Mouse (Mus musculus) frontal cortex, postnatal 36 days (tissue): Measurements from ENCODE around the gene Nrg3.
"Not testable (repeated sequence)": the region's sequence is repeated elsewhere in the genome, so short reads cannot be mapped to it uniquely, and the experiment has no call there.

Experiments
- DNase-seq, 2 experiments: peaks; one replicate each; pipeline ENCODE4 v3.0.0; 2022; ENCODE audit warnings: low spot score in 2 of 2

Nrg3 gene

GRCm38 (mm10) chr14:38628862-38629619 is 843.8 kb downstream of the Nrg3 start:
- no peak for DNase-seq

GRCm38 (mm10) chr14:38616969-38617368 is 855.9 kb downstream of the Nrg3 start:
- no peak for DNase-seq

- DNase-seq, result no peak
Observed at GRCm38 (mm10) chr14:38597735-38598134, 875.2 kb downstream of the Nrg3 start.

GRCm38 (mm10) chr14:38594297-38594696 is 878.6 kb downstream of the Nrg3 start:
- no peak for DNase-seq

- no peak for DNase-seq
Observed at GRCm38 (mm10) chr14:38576796-38577195, 896.1 kb downstream of the Nrg3 start.

- DNase-seq, result no peak
Observed at GRCm38 (mm10) chr14:38568184-38568583, 904.7 kb downstream of the Nrg3 start.

GRCm38 (mm10) chr14:38566182-38566581 is 906.7 kb downstream of the Nrg3 start:
- DNase-seq, result no peak

GRCm38 (mm10) chr14:38554636-38555035 is 918.3 kb downstream of the Nrg3 start:
- DNase-seq, result no peak

- no peak for DNase-seq
Observed at GRCm38 (mm10) chr14:38547257-38547656, 925.6 kb downstream of the Nrg3 start.

GRCm38 (mm10) chr14:38535181-38535580 is 937.7 kb downstream of the Nrg3 start:
- DNase-seq, result no peak

GRCm38 (mm10) chr14:38533495-38533894 is 939.4 kb downstream of the Nrg3 start:
- no peak for DNase-seq

GRCm38 (mm10) chr14:38516232-38516631 is 956.7 kb downstream of the Nrg3 start:
- no peak for DNase-seq

GRCm38 (mm10) chr14:38509016-38509415 is 963.9 kb downstream of the Nrg3 start:
- DNase-seq, result no peak

- DNase-seq, result no peak
Observed at GRCm38 (mm10) chr14:38494970-38495369, 977.9 kb downstream of the Nrg3 start.

GRCm38 (mm10) chr14:38447086-38447485 is 1025.8 kb downstream of the Nrg3 start:
- DNase-seq, result no peak

- no peak for DNase-seq
Observed at GRCm38 (mm10) chr14:38444788-38445187, 1028.1 kb downstream of the Nrg3 start.

GRCm38 (mm10) chr14:38433793-38434589 is 1038.9 kb downstream of the Nrg3 start:
- DNase-seq, result no peak

GRCm38 (mm10) chr14:38374660-38375059 is 1098.2 kb downstream of the Nrg3 start:
- DNase-seq, result no peak

GRCm38 (mm10) chr14:38340967-38341366 is 1131.9 kb downstream of the Nrg3 start:
- DNase-seq, result no peak

GRCm38 (mm10) chr14:38322841-38323240 is 1150.0 kb downstream of the Nrg3 start:
- not testable (repeated sequence) for DNase-seq

GRCm38 (mm10) chr14:38320619-38321340 is 1152.1 kb downstream of the Nrg3 start:
- no peak for DNase-seq
